Mouse (Mus musculus) G1E (cell line): Measurements from ENCODE around the gene Fat3.

Source experiments
- CTCF ChIP-seq: IDR thresholded peaks from 2 replicates; pipeline ENCODE4 v1.5.1; 2012; ENCODE audit warnings: low read depth, low read length, inconsistent platforms, mixed read lengths
- GATA1 ChIP-seq: IDR thresholded peaks from 2 replicates; pipeline ENCODE4 v1.6.1; 2012; ENCODE audit warnings: borderline replicate concordance, low read length, inconsistent platforms, mixed read lengths
- POLR2AphosphoS5 ChIP-seq: IDR thresholded peaks from 2 replicates; pipeline ENCODE4 v1.6.1; 2012; ENCODE audit warnings: low read depth, low read length, inconsistent platforms; ENCODE audit not compliant: insufficient replicate concordance
- TAL1 ChIP-seq: conservative IDR thresholded peaks from 2 replicates; pipeline ENCODE4 v1.6.1; 2012; ENCODE audit warnings: low read depth, low read length, inconsistent platforms, mixed read lengths

- no peak for TF ChIP-seq CTCF
- no peak for TF ChIP-seq TAL1
- TF ChIP-seq POLR2AphosphoS5 = no peak
- TF ChIP-seq GATA1 = no peak
Measured at GRCm38 (mm10) chr9:16153580-16153930, 347.5 kb downstream of the Fat3 start.
